Mouse (Mus musculus) inflammation-experienced regulatory T-cells, adult 16 weeks (primary cell): ENCODE data around the gene Klra2. TPM values are rescaled to one million over a fixed set of nuclear protein-coding genes. Genes with fewer than 3 reads are reported as not detected.

Experiments used
- polyA plus RNA-seq: library from polyadenylated mRNA; unstranded; fragments of 100-300 nt; shearing (Covaris generic); gene quantifications from one replicate; pipeline ENCODE4 v1.2.1, GENCODE M21; 2017

Klra2 gene
- 0.38 TPM for polyA plus RNA-seq

GRCm38 (mm10) chr6:131247206-131247605, at the start of gene Klra2:
Gene Klra2 (minus strand): TSS chr6:131247362.

GRCm38 (mm10) chr6:131292991-131293788, 46.0 kb upstream of the Klra2 start, which contains the start of gene Magohb:
Gene Magohb (minus strand): TSS chr6:131293244.

Other genes starting within 250 kb of the Klra2 start
- 26.0 TPM for gene Magohb, start 45.9 kb upstream of the Klra2 start, polyA plus RNA-seq
- not detected for gene Styk1, start 106.2 kb upstream of the Klra2 start, polyA plus RNA-seq
- gene Ybx3, start 141.1 kb upstream of the Klra2 start, polyA plus RNA-seq: 7.2 TPM
- gene 5430401F13Rik, start 239.0 kb upstream of the Klra2 start, polyA plus RNA-seq: not detected
- gene Gm6619, start 239.0 kb upstream of the Klra2 start, polyA plus RNA-seq: not detected